Mouse (Mus musculus) MEL-GATA-1-ER (cell line): ENCODE data around the gene Tob2.

Experiments
- DNase-seq: peaks from one replicate; pipeline ENCODE4 v3.0.0-alpha.2; 2012; ENCODE audit warnings: low read depth; ENCODE audit errors: extremely low read depth

The Tob2 gene

GRCm38 (mm10) chr15:81858517-81859329, at the start of gene Tob2:
Gene Tob2 (minus strand): TSS chr15:81858796.
- DNase-seq, result no peak

GRCm38 (mm10) chr15:81907953-81908352, 49.4 kb upstream of the Tob2 start:
- DNase-seq, result no peak

GRCm38 (mm10) chr15:81904939-81905338, 46.3 kb upstream of the Tob2 start:
- peak; percentile 35 for DNase-seq

- DNase-seq, result no peak
Observed at GRCm38 (mm10) chr15:81898751-81899150, 40.2 kb upstream of the Tob2 start.

- no peak for DNase-seq
Observed at GRCm38 (mm10) chr15:81897607-81898285, 39.1 kb upstream of the Tob2 start.

- no peak for DNase-seq
Observed at GRCm38 (mm10) chr15:81896407-81896806, 37.8 kb upstream of the Tob2 start.

GRCm38 (mm10) chr15:81894002-81894401, 35.4 kb upstream of the Tob2 start:
- no peak for DNase-seq

GRCm38 (mm10) chr15:81891822-81892580, 33.4 kb upstream of the Tob2 start:
- peak; percentile 14 for DNase-seq

GRCm38 (mm10) chr15:81891140-81891802, 32.7 kb upstream of the Tob2 start:
- DNase-seq, result no peak

- DNase-seq, result no peak
Observed at GRCm38 (mm10) chr15:81889175-81889574, 30.6 kb upstream of the Tob2 start.

- DNase-seq, result no peak
Observed at GRCm38 (mm10) chr15:81886795-81887550, 28.4 kb upstream of the Tob2 start.

- no peak for DNase-seq
Observed at GRCm38 (mm10) chr15:81885418-81885934, 26.9 kb upstream of the Tob2 start.

- no peak for DNase-seq
Observed at GRCm38 (mm10) chr15:81882348-81882747, 23.8 kb upstream of the Tob2 start.

GRCm38 (mm10) chr15:81879531-81880401, 21.2 kb upstream of the Tob2 start:
- DNase-seq, result no peak

GRCm38 (mm10) chr15:81872262-81873136, 13.9 kb upstream of the Tob2 start, which contains the start of gene Aco2:
Gene Aco2 (plus strand): TSS chr15:81872309.
- DNase-seq, result peak; percentile 92

- peak; percentile 95 for DNase-seq
Observed at GRCm38 (mm10) chr15:81871604-81872261, 13.1 kb upstream of the Tob2 start, which contains the start of gene Phf5a. Gene Phf5a (minus strand): TSS chr15:81871911.

GRCm38 (mm10) chr15:81869985-81870384, 11.4 kb upstream of the Tob2 start:
- DNase-seq, result no peak

GRCm38 (mm10) chr15:81864238-81864637, 5.6 kb upstream of the Tob2 start:
- DNase-seq, result peak; percentile 52
